Mouse (Mus musculus) adrenal gland, postnatal 4 days (tissue): Measurements from ENCODE around the gene Tbl3. TPM values are rescaled to one million over a fixed set of nuclear protein-coding genes. Genes with fewer than 3 reads are reported as not detected.
"Not testable (repeated sequence)": the region's sequence is repeated elsewhere in the genome, so short reads cannot be mapped to it uniquely, and the experiment has no call there.

Experiments used
- DNase-seq, 2 experiments: peaks; one replicate each; pipeline ENCODE4 v3.0.0; 2021 to 2022; ENCODE audit warnings: low spot score in 2 of 2, mixed read lengths in 2 of 2
- total RNA-seq, 2 experiments: library from RNA; stranded (reverse); gene quantifications; 2 replicates each; pipeline ENCODE4 v1.2.3; 2021

The Tbl3 gene
- total RNA-seq, 2 experiments from 2014 or later: 37.8 to 40.9 TPM

DNA sequence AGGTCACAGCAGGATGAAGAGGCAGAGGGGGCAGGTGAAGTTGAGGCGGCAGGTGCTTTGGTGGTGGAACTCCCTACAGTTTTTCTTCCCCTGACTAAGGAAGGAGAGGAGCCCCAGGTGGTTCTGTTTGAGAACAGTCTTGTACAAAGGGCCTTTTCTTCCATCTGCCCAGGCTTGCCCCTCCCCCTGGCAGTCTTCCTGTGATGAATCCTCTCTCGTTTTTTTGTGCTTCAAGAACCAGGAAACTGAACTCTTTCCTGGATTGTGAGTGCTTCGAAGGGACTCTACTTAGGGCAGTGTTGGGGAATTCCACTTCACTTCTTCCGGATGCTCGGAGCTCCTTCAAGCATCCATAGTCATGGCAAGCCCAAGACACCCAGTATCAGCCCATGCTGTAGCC, 9.5 kb downstream of the Tbl3 start:
- no peak for DNase-seq

DNA sequence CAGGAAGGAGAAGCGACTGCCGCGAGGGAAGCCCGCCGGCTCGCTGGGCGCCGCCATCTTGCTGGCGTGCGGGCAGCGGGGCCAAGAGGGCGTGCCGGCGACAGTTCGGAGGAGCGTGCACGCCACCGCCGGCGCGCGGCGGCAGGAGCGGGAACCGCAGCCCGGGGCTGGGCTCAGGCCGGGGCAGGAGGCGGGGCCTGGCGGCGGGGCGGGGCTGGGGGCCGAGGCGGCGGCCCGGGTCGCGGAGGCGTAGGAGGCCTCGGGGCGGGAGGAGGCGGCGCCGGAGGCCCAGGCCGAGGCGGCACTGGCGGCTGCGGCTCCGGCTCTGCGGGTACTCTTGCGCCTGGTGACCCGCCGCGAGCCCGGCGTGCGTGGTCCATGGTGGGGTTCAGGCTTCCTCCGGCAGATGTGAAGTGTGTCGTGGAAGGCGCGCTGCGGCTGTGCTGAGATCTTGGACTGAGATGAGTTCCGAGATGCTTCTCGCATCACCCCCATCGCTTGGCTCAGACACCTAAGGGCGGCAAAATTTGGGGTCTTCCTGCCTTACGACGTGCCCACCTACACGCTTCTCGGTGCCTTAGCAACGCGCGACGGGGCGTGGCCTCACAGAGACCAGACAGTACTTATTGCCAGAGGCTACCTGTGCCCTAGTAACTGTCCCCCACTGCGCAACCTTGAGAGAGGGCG, 11.3 kb downstream of the Tbl3 start, which contains the start of the genes Gfer and Noxo1:
Gene Gfer, minus strand, starts transcription at position 146 of the 687 bp plus-strand sequence.
Gene Noxo1, plus strand, starts transcription at position 224 of the 687 bp plus-strand sequence.
- peak; percentile 66 to 81 for DNase-seq

DNA sequence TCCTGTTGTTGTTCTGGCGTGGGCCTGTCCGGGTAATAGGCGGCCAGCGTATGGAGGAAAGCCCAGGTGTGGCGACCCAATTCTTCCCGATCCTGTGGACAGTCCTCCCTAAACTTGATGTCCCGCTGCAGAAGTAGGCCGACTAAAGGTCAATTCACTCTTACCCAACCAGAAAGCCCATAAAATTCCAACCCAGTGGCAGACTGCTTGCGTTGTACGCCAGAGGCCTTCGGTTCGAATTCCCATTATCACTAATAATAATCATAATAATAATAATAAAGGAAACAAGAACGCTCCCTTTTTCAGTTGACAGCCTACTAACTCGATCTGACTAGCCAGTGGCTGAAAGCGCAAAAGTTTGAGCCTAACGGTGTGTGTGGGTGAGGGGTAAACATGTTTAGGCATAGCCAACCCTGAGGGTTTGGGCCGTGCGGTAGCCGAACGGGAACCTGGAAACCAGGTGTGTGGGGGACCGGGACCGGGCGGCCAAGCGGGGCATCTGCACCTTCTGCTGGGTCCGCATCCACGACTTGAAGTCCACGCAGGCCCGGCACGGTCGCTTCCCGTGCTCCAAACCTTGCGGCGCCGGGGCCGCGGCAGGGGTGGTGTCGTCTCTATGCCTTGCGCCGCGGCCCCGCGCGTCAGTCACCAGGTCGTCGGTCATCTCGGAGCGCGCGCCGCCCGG, 12.0 kb downstream of the Tbl3 start:
- no peak for DNase-seq

DNA sequence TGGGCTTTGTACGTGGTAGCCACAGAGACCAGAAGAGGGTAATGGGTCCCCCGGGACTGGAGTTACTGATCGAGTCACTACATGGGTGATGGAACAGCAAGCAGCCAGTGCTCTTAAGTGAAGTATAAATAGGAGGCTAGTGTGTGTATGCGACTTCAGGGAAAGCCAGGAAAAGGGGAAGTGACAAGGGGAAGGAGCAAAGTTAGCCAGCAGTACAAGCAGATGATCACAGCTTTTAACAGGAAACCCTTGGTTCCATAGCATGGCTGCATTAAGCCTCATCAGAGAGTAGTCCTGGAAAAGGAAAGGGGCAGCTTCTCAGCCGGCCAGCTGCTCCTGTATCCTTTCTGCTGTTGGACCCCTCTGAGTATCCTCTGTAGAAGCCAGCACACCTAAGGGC, 15.1 kb downstream of the Tbl3 start:
- DNase-seq: no peak

DNA sequence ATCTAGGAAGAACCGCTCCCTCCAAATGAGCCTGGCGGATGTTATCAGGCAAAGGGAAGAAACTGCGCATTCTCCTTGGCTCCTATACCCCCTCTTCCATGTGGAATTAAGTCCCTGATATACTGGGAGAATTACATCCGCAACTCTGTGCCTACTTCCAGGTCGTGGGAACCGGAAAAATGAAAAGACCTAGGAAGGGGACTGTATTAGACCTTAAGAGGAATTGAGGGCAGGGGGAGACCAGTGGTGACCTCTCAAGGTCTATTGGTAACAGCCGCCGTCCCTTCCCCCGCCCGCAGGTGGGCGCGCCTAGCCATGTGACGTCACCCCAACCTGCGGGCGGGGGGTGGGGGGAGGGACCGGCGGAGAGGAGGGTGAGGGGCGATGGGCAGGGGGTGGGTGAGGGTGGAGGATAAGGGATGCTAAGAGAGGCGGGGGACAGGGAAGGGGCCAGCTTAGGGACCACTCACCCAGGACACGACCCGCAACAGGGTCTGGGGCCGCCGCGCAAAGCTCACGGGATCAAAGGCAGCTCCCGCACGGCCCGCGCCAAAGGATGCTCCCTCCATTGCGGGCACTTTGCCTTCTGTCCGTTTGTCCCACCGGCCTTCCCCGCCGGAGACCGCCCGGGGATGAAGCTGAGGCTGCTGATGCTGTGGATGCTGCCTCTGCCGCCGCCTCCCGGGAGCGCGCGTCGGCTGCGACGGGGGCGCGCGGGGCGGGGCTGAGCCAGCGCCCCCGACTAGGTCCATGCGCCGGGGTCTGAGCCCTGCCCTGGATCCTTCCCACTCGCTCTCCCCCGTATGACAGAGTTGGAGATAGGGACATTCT, 18.0 kb downstream of the Tbl3 start, which contains the start of gene Syngr3:
Gene Syngr3, minus strand, starts transcription at position 705 of the 831 bp plus-strand sequence.
- no peak for DNase-seq

DNA sequence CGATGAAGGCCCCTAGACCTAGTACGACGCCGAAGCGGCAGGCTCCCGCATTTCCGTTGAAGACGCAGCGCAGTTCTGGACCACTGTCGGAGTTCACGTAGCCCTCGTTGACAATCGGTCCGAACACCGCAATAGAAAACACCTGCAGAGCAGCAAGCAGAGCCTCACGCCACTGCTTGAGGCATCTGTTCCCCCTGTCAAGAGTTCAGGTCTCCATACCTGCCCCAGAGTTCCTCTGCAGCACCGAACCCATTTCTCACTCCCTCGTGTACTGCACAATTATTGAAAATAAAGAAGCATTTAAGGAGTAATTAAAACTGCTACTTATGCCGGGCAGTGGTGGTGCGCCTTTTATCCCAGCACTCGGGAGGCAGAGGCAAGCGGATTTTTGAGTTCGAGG, 19.9 kb downstream of the Tbl3 start:
- DNase-seq: no peak

DNA sequence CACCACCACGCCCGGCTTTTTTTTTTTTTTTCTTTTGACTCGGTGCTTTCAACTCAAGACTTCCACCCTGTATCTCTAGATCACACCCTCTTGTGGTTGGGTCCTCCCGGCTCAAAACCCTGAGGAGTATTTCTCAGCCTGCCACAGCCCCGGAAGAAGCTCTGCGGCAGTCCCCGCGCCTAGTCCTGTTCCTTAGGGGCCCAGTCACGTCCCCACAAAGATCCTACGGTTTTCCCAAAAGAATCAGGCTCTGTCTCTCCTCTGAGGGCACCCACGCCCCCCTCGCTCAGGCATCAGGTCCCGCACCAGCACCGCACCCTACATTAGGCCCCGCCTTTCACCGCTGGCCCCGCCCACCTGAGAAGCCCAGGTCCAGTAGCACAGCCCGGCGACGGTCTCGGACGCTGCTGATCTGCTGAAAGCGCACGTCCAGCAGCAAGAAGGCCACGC, 20.3 kb downstream of the Tbl3 start:
- no peak for DNase-seq

DNA sequence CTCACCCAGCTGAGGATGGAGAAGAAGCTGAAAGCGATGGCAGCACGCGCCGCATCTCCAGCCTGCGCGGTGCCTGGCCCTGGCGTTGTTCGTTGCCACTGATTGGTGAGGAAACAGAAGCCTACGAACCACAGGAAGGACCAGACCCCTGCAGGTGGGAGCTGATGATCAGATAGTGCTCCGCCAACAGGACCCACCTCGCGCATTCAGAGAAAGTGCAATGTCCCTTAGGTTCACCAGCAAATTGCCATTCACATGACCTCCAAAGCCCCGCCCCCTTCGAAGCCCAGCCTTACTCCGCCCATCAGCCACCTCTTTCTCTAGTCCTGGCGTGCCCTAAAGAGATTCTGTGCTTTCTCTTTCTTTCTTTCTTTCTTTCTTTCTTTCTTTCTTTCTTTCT, 20.9 kb downstream of the Tbl3 start:
- no peak for DNase-seq

DNA sequence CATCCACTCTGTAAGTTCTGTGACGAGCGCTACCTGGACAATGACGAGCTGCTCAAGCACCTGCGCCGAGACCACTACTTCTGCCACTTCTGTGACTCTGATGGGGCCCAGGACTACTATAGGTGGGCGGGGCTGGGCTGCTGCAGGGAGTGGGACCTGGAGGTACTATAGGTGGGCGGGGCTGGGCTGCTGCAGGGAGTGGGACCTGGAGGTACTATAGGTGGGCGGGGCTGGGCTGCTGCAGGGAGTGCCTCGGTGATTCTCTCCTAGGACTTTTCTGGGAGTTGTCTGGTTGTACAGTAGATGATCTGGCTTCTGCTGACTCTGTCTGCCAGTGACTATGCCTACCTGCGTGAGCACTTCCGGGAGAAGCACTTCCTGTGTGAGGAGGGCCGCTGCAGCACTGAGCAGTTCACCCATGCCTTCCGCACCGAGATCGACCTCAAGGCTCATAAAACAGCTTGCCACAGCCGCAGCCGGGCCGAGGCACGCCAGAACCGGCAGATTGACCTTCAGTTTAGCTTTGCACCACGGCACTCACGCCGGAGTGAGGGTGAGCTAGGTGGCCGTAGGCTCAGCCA, 29.9 kb downstream of the Tbl3 start:
- DNase-seq: no peak

DNA sequence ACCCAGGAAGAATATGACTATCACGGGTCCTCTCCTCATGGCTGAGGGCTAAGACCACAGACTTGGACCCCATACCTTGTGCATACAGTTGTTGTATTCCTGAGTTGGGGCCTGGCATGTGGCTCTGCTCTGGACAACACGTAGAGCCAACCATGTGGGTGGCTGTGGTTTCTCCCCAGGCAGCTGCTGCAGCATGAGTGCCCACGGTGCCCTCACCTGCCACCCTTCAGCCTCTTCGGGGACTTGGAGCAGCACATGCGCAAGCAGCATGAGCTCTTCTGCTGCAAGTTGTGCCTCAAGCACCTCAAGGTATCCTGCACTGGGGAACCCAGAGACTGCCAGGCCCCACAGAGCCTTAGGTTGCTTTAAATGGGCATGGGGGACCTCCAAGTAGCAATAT, 30.6 kb downstream of the Tbl3 start:
- DNase-seq: no peak

DNA sequence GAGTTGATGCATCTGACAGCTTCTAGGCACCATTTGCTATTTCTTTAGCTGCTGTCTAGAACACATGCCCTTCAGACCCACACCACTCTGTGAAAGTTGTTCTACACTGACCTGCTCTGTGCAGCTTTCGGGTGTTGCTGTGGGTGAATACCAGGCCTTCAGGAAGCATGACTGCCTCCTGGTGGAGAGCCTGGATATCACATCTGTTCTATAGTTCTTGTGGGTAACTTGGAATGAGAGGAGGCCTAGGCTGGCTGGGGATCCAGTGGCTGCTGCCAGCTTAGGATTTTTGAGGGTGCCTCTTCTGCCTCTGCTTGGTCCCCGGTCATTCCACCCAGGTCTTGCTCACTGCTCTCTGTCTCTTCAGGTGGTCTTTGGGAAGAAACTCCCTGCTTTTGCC, 31.3 kb downstream of the Tbl3 start:
- peak in 1 of 2 experiments; percentile 50 for DNase-seq

DNA sequence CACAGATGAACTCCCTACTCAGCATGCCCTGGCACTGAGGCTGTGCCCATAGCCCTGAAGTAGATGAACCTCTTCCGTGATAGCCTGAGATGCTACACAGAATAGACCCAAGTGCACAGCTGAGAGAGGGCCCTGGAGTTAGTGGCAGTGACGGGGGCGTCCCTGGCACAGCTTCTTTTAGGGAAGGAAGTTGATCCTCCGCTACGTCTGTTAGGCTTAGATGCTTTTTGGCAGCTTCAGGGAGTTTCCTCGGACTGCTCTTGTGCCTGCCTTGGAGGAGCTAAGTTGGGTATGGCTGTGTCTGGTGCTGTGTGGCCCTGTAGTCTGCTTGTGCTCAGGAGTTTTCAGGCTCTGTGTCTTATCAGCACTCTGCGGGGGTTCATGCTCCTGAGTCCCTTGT, 33.2 kb downstream of the Tbl3 start:
- DNase-seq: no peak

DNA sequence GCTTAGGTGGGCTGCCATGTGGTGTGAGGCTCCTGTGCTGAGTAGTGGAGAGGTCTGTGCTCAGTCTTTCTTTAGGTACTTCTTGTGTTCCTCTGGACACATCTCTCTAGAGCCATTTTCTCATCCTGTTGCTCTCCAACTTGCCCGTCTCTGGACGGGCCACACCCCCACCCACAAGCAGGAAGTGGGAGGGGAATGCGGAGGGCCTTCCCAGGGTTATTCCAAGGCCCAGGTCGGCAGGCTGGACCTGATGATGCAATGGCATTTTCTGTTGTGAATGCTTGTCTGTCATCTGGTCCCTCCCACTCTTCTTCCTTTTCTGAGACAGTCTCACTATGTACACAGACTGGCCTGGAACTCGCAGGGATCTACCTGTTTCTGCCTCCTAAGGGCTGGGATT, 35.3 kb downstream of the Tbl3 start:
- peak in 1 of 2 experiments; percentile 38 for DNase-seq

DNA sequence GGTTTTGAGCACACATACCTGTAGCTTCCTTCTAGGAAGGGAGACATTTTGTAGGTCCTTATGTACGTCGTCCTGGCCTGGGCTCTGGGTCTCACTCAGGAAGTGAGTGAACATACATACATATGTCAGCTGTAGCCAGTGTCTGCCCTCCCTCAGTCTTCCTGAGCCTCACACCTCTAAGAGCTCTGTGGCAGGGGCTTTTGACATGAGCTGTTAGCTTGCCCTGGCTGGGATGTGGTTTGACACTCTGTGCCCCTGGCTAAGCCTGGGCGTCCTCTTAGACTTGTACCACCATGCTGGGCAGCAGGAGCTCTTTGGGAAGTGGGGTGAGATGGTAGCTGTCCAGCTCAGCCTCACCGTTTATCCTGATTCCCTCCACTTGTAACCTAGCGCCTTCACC, 36.1 kb downstream of the Tbl3 start:
- no peak for DNase-seq

DNA sequence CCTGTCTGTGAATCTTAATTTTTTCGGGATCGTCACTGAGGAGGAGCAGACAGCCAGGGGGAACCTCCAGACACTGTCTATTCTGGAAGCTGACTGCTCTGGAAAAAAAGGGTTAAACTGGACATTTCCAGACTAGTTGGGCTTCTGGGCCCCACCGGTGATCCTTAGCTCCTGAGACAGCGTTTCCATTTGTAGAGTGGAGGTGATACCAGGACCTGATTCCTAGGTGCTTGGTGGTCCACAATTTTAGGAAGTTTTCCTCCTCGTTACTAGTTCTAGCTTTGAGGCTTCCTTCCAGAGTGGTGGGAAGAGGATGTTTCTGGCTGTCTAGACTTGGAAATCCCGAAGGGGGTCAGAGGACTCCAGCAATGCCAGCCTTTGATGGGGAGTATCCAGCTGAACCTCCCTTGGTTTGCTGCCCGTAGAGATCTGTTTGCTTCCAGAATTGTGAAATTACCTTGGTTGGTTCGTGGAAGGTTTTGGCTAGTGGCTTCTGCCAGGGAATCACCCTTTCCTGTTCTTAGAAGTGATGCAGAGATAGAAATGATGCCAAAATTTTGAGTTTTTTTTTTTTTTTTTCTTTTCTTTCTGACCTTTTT, 37.1 kb downstream of the Tbl3 start:
- DNase-seq: no peak

DNA sequence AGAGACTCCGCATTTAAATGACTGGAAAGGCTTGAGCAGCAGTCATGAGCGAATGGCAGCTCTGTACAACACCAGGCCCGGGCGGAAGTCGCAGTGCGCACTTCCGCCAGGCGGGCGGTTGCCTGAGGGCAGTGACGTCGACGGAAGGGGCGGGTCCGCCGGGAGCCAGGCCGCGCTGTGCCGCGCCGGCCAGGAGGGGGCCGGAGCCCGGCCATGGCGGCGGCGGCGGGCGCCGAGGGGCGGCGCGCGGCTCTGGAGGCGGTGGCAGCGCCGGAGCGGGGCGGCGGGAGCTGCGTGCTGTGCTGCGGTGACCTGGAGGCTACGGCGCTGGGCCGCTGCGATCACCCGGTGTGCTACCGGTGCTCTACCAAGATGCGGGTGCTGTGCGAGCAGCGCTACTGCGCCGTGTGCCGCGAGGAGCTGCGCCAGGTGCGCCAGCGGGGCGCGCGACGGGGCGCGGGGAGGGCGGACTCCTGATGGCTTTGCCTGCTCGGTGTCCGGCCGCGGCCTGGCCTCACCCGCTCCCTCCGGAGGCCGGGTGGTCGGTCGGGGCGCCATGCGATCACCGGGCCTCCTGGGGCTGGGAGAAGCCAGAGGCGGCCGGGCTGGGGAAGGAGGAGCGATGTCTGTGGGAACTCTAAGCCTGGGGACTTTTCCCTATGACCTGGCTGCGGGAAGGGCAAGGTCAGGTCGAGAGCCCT, 37.8 kb downstream of the Tbl3 start, which contains the start of gene Zfp598:
Gene Zfp598, plus strand, starts transcription at position 143 of the 701 bp plus-strand sequence.
- peak; percentile 80 to 84 for DNase-seq

DNA sequence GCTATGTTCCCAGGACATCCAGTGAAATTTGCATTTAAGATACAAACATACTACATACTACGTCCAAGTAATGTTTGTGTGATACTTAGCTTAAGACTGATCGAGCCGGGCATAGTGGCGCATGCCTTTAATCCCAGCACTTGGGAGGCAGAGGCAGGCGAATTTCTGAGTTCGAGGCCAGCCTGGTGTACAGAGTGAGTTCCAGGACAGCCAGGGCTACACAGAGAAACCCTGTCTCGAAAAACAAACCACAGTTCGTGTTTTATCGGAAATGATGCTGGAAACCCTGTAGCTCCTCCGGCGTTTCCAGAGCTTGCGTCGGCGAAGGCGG, 38.3 kb downstream of the Tbl3 start:
- not testable (repeated sequence) for DNase-seq

DNA sequence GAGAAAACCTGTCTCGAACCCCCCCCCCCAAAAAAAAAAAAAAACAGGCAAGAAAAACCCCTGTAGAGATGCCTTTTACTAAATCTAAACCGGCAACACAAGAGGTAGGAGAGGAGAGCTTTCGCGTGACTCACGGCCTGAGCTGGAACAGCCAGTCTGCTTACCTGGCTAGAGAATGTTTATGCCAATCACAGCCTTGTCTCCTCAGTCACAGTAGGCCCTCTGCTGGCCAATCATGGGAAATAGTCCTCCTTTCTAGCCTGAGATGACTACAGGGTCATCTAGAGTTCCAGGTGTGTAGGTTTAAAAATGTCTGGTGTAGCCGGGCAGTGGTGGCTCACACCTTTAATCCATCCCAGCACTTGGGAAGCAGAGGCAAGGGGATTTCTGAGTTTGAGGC, 40.0 kb downstream of the Tbl3 start:
- DNase-seq: no peak

DNA sequence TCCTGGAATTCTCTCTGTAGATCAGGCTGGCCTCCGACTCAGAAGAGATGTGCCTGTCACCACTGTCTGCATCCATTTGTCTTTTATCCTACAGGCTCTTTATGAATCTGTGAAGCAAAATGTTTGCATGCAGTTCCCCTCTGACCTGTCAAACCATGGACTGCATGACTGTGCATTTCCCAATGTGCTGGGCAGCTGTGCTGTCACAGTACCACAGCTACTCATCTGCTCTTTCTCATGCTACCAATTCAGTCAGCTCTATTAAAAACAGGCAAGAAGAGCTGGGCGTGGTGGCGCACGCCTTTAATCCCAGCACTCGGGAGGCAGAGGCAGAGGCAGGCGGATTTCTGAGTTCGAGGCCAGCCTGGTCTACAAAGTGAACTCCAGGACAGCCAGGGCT, 40.4 kb downstream of the Tbl3 start:
- DNase-seq: not testable (repeated sequence)

DNA sequence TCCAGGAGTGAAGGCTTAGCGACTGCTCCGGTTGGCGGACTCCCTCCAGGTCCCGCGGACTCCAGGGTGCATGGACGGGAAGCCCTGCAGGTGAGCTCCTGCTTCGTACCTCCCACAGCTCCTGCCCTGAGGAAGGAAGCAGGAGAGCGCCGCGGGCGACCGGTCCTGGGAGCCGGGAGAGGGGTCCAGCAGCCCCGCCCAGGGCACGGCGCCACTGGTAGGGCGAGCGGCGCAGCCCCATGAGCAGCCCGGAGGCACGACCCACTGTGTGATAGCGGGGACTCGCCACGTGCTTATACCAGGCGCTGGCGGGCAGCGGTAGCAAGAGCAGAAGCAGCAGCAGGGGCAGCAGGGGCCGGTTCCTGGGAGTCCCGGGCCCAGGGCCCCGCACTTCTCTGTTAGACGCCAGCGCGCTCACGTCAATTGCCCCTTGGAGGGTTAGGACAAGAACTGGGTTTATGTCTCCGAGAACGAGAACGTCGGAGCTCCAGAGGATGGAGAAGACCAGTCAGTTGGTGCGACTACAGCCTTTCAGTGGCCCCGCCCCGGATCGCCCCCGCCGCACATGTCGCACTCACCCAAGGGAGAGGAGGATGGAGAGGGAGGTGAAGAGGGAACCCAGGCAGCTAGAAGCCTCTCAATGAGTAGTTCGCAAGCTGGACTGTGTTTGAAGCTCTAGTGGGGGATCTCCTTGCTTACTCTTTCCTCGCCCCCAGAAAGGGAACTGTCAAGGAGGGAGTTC, 49.3 kb downstream of the Tbl3 start, which contains the start of gene Npw:
Gene Npw, minus strand, starts transcription at position 441 of the 742 bp plus-strand sequence.
- DNase-seq: no peak
